Mouse (Mus musculus) heart, postnatal 0 days (tissue): ENCODE results near the gene Olfr644. TPM values are rescaled to one million over a fixed set of nuclear protein-coding genes. Genes with fewer than 3 reads are reported as not detected.

Experiments used
- ATAC-seq: fragments of 200-750 bp; cut with Nextera tagmentation; 2 replicates; pipeline ENCODE4 v1.8.0; 2017; ENCODE audit warnings: low read depth, moderate number of reproducible peaks, moderate library complexity; ENCODE audit not compliant: insufficient read depth
- DNase-seq: peaks from one replicate; pipeline ENCODE4 v3.0.0-alpha.2; 2016; ENCODE audit warnings: low spot score
- H3K27ac ChIP-seq: fragments of 300-500 bp; sonication (generic); 2 replicates; pipeline ENCODE4 v1.5.1; 2014; ENCODE audit warnings: low read depth, mild to moderate bottlenecking
- H3K27me3 ChIP-seq: fragments of 300-500 bp; sonication (generic); 2 replicates; pipeline ENCODE4 v1.6.1; 2014; ENCODE audit warnings: low read length, mixed read lengths; ENCODE audit not compliant: control insufficient read depth, insufficient read depth
- H3K36me3 ChIP-seq: fragments of 300-500 bp; sonication (generic); replicated peaks from 2 replicates; pipeline ENCODE4 v1.6.1; 2014; ENCODE audit warnings: low read length, mixed read lengths; ENCODE audit not compliant: control insufficient read depth, insufficient read depth
- H3K4me1 ChIP-seq: fragments of 300-500 bp; sonication (generic); 2 replicates; pipeline ENCODE4 v1.6.1; 2014; ENCODE audit warnings: antibody characterized with exemption; ENCODE audit not compliant: control insufficient read depth, insufficient read depth
- H3K4me2 ChIP-seq: fragments of 300-500 bp; sonication (generic); 2 replicates; pipeline ENCODE4 v1.6.1; 2014; ENCODE audit warnings: low read depth, mild to moderate bottlenecking, low read length, moderate library complexity
- H3K4me3 ChIP-seq: fragments of 300-500 bp; sonication (generic); 2 replicates; pipeline ENCODE4 v1.5.1; 2014; ENCODE audit warnings: low read depth, low read length
- H3K9ac ChIP-seq: fragments of 300-500 bp; sonication (generic); replicated peaks from 2 replicates; pipeline ENCODE4 v1.6.1; 2014; ENCODE audit warnings: low read depth, low read length, mixed read lengths
- H3K9me3 ChIP-seq: fragments of 300-500 bp; sonication (generic); replicated peaks from 2 replicates; pipeline ENCODE4 v1.6.1; 2016; ENCODE audit warnings: low read length; ENCODE audit not compliant: control insufficient read depth
- CTCF ChIP-seq: IDR thresholded peaks from 2 replicates; pipeline ENCODE4 v1.5.1; 2016; ENCODE audit warnings: antibody characterized with exemption, control low read depth, low read depth
- EP300 ChIP-seq: IDR thresholded peaks from 2 replicates; pipeline ENCODE4 v1.6.1; 2016; ENCODE audit warnings: antibody characterized with exemption, low read depth
- WGBS: fragments of 180-500 bp; shearing (Covaris S2); extraction: QIAGEN DNeasy Blood & Tissue Kit; methylation state at CpG from one replicate; pipeline ENCODE4 v1.1.7; 2014; 5-methylcytosine and 5-hydroxymethylcytosine counted together
- polyA plus RNA-seq: library from polyadenylated mRNA; unstranded; fragments of >200 nt; fragmentation: Nextera tagmentation; extraction: Ambion mirVana; gene quantifications from 2 replicates; pipeline ENCODE4 v1.2.1, GENCODE M21; 2015
- total RNA-seq: library from RNA; depleted of rRNA; stranded (reverse); fragments of >200 nt; gene quantifications from 2 replicates; pipeline ENCODE4 v1.2.3, GENCODE M21; 2014; ENCODE audit warnings: low replicate concordance

The Olfr644 gene
- total and polyA plus RNA-seq, 2 experiments from 2014 or later = not detected

GRCm38 (mm10) chr7:104059215-104059614 lies 12.5 kb downstream of the Olfr644 start:
- Histone ChIP-seq H3K4me1 (no peaks in the 10 kb centered on the region), H3K36me3 (no peaks in the 10 kb centered on the region), H3K27me3 (no peaks in the 10 kb centered on the region), H3K9ac (no peak overlapping the region), H3K4me3 (no peak overlapping the region), H3K4me2 (no peak overlapping the region), H3K9me3 (no peaks in the 10 kb centered on the region), H3K27ac (no peak overlapping the region)
- TF ChIP-seq EP300 (no peak), CTCF (no peak)
- DNase-seq (no peak), ATAC-seq (no peak)
- WGBS = 77% methylated on average over 1 of the region's 1 CpGs

GRCm38 (mm10) chr7:104052566-104052965 lies 19.1 kb downstream of the Olfr644 start, which contains the start of gene Olfr642:
Olfr642 (minus strand) TSS chr7:104052666.
- no peak within 1 kb of the TSS for H3K9ac ChIP-seq
- H3K27me3 ChIP-seq = no peaks in the 10 kb centered on the region
- ATAC-seq (no peak), DNase-seq (no peak)
- WGBS = 42% methylated on average over 1 of the region's 1 CpGs
- no peak within 1 kb of the TSS for H3K27ac ChIP-seq
- no peaks in the 10 kb centered on the region for H3K36me3 ChIP-seq
- no peak within 1 kb of the TSS for H3K4me3 ChIP-seq
- no peaks in the 10 kb centered on the region for H3K9me3 ChIP-seq
- H3K4me2 ChIP-seq = no peak within 1 kb of the TSS
- TF ChIP-seq EP300 (no peak), CTCF (no peak)
- H3K4me1 ChIP-seq = no peaks in the 10 kb centered on the region

- Histone ChIP-seq H3K9ac (no peak overlapping the region), H3K9me3 (no peaks in the 10 kb centered on the region), H3K27me3 (no peaks in the 10 kb centered on the region), H3K27ac (no peak overlapping the region), H3K4me2 (no peak overlapping the region), H3K4me1 (no peaks in the 10 kb centered on the region), H3K36me3 (no peaks in the 10 kb centered on the region), H3K4me3 (no peak overlapping the region)
- ATAC-seq = no peak
- no peak for DNase-seq
- TF ChIP-seq CTCF (no peak), EP300 (no peak)
- 70% methylated on average over 4 of the region's 4 CpGs for WGBS
Observed at GRCm38 (mm10) chr7:104050745-104051144, 20.9 kb downstream of the Olfr644 start.

DNA sequence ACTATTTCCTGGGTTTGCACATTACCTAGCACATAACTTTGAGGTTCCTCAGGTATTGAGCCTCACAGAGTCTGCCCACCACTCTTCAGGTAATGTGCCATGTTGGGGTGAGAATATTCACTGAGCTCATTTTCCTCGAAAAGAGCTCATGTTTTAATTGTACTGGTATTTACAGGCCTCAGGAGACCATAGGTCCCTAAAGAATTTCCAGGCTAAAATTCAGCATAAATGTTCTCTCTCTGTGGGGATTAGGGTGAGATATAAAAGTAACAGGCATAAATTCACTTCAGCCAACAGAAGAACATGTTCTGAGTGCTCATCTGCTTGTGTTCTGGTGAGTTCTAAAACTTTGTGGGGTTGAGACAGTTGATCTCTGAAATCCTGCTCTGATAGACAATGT lies 36.5 kb downstream of the Olfr644 start, which contains the start of gene Olfr641:
Gene Olfr641, plus strand, starts transcription at position 301 of the 400 bp plus-strand sequence.
- Histone ChIP-seq H3K27ac (no peak within 1 kb of the TSS), H3K27me3 (no peaks in the 10 kb centered on the region), H3K36me3 (no peaks in the 10 kb centered on the region), H3K9me3 (no peaks in the 10 kb centered on the region), H3K9ac (no peak within 1 kb of the TSS), H3K4me1 (no peaks in the 10 kb centered on the region), H3K4me2 (no peak within 1 kb of the TSS), H3K4me3 (no peak within 1 kb of the TSS)
- DNase-seq (no peak), ATAC-seq (no peak)
- 39% methylated on average over 1 of the region's 1 CpGs for whole genome bisulfite sequencing
- no peak for TF ChIP-seq EP300
- TF ChIP-seq CTCF = no peak

DNA sequence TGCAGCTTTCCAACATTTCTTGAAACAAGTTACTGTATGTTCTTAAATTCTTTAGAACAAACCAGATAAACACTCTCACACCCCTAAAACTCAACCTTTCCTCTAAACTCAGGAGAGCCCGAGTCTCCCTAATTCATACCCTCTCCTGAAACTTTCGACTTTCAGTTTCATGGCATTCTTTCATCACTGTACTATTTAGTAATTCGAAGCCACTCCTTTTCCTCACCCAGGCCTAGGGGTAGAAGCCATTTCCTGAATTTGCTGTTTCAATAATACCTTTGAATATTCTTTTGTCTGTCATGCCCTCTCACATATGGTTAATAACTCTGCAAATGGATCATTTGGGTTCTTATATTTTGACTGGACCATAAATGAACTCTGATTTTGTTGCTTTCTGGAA lies 44.7 kb downstream of the Olfr644 start:
- Histone ChIP-seq H3K9me3 (no peaks in the 10 kb centered on the region), H3K4me3 (no peak overlapping the region), H3K27me3 (no peaks in the 10 kb centered on the region), H3K9ac (no peak overlapping the region), H3K27ac (no peak overlapping the region), H3K36me3 (no peaks in the 10 kb centered on the region), H3K4me2 (no peak overlapping the region), H3K4me1 (no peaks in the 10 kb centered on the region)
- WGBS = 51% methylated on average over 3 of the region's 3 CpGs
- no peak for DNase-seq
- ATAC-seq = no peak
- no peak for TF ChIP-seq EP300
- TF ChIP-seq CTCF = no peak

DNA sequence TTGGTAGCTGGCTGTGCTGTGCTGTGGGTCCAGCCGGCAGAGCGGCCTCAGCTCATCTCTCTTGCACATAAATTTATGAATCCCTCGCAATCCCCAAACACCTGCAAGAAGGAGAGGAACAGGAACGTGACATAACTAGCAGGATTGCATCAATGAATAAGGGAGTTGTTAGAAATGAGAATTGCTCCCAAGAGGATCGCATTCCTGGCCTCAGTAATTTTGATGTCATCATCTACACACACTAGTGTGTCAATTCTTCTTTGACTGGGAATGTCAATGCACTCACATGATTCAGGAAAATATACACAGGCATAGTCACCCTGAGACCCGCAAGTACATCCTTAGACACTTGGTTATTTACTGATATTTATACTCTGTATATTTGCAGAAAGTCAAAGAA lies 46.2 kb downstream of the Olfr644 start, which contains the start of gene Olfr640:
Gene Olfr640, minus strand, starts transcription at position 101 of the 400 bp plus-strand sequence.
- H3K4me2 ChIP-seq = no peak within 1 kb of the TSS
- no peak within 1 kb of the TSS for H3K27ac ChIP-seq
- ATAC-seq (no peak), DNase-seq (no peak)
- no peak within 1 kb of the TSS for H3K4me3 ChIP-seq
- no peak for TF ChIP-seq CTCF
- no peak for TF ChIP-seq EP300
- 68% methylated on average over 6 of the region's 6 CpGs for WGBS
- H3K36me3 ChIP-seq = no peaks in the 10 kb centered on the region
- H3K4me1 ChIP-seq = no peaks in the 10 kb centered on the region
- H3K9ac ChIP-seq = no peak within 1 kb of the TSS
- H3K9me3 ChIP-seq = no peaks in the 10 kb centered on the region
- no peaks in the 10 kb centered on the region for H3K27me3 ChIP-seq
